Mouse (Mus musculus): ENCODE results near the gene Fcho2. TPM values are rescaled to one million over a fixed set of nuclear protein-coding genes. Genes with fewer than 3 reads are reported as not detected.

Fcho2 gene
- polyA plus RNA-seq, 1 experiment = 0.49 TPM

- peak within 1 kb of the TSS; percentile 16 for H3K4me3 ChIP-seq (replicated peaks)
- no peaks in the 10 kb centered on the region for H3K36me3 ChIP-seq (ENCODE audit: control insufficient read depth)
- H3K27me3 ChIP-seq (ENCODE audit: control insufficient read depth) = peaks cover 27% of the 10 kb centered on the region
- no peaks in the 10 kb centered on the region for H3K4me1 ChIP-seq (ENCODE audit: control insufficient read depth)
- no peaks in the 10 kb centered on the region for H3K9me3 ChIP-seq (ENCODE audit: control insufficient read depth, low read length)
- TF ChIP-seq GATA1 (IDR thresholded peaks at IDR 0.05; ENCODE audit: low read length) = no peak
- TF ChIP-seq TAL1 (IDR thresholded peaks at IDR 0.05; ENCODE audit: low read length) = no peak
These were observed 120.4 kb downstream of the Fcho2 start, which contains the start of gene Tmem171 for GRCm38 (mm10) chr13:98694773-98695314. Gene Tmem171, minus strand, starts transcription at chr13:98694834.

GRCm38 (mm10) chr13:98693316-98693715 lies 121.9 kb downstream of the Fcho2 start:
- no peaks in the 10 kb centered on the region for H3K4me1 ChIP-seq (ENCODE audit: control insufficient read depth)
- no peak for TF ChIP-seq GATA1 (IDR thresholded peaks at IDR 0.05; ENCODE audit: low read length)
- no peaks in the 10 kb centered on the region for H3K36me3 ChIP-seq (ENCODE audit: control insufficient read depth)
- H3K9me3 ChIP-seq (ENCODE audit: control insufficient read depth, low read length) = no peaks in the 10 kb centered on the region
- H3K4me3 ChIP-seq (replicated peaks) = no peak overlapping the region
- H3K27me3 ChIP-seq (ENCODE audit: control insufficient read depth) = peaks cover 27% of the 10 kb centered on the region

GRCm38 (mm10) chr13:98691956-98692515 lies 123.2 kb downstream of the Fcho2 start:
- no peak overlapping the region for H3K4me3 ChIP-seq (replicated peaks)
- peaks cover 27% of the 10 kb centered on the region for H3K27me3 ChIP-seq (ENCODE audit: control insufficient read depth)
- no peaks in the 10 kb centered on the region for H3K9me3 ChIP-seq (ENCODE audit: control insufficient read depth, low read length)
- no peaks in the 10 kb centered on the region for H3K36me3 ChIP-seq (ENCODE audit: control insufficient read depth)
- TF ChIP-seq TAL1 (IDR thresholded peaks at IDR 0.05; ENCODE audit: low read length) (no peak), GATA1 (IDR thresholded peaks at IDR 0.05; ENCODE audit: low read length) (no peak)
- H3K4me1 ChIP-seq (ENCODE audit: control insufficient read depth) = no peaks in the 10 kb centered on the region

- no peak for TF ChIP-seq TAL1 (IDR thresholded peaks at IDR 0.05; ENCODE audit: low read length)
- no peak for TF ChIP-seq GATA1 (IDR thresholded peaks at IDR 0.05; ENCODE audit: low read length)
These were observed 124.4 kb downstream of the Fcho2 start for GRCm38 (mm10) chr13:98690886-98691285.

GRCm38 (mm10) chr13:98689605-98690290 lies 125.5 kb downstream of the Fcho2 start:
- Histone ChIP-seq H3K36me3 (ENCODE audit: control insufficient read depth) (no peaks in the 10 kb centered on the region), H3K4me1 (ENCODE audit: control insufficient read depth) (no peaks in the 10 kb centered on the region), H3K4me3 (replicated peaks) (no peak overlapping the region), H3K27me3 (ENCODE audit: control insufficient read depth) (peaks cover 13% of the 10 kb centered on the region), H3K9me3 (ENCODE audit: control insufficient read depth, low read length) (no peaks in the 10 kb centered on the region)
- TF ChIP-seq GATA1 (IDR thresholded peaks at IDR 0.05; ENCODE audit: low read length) (no peak), TAL1 (IDR thresholded peaks at IDR 0.05; ENCODE audit: low read length) (no peak)

More at GRCm38 (mm10) chr13:98690886-98691285, 124.4 kb downstream of the Fcho2 start:
- no peak overlapping the region for H3K4me3 ChIP-seq (replicated peaks)
- H3K27me3 ChIP-seq (ENCODE audit: control insufficient read depth) = peaks cover 24% of the 10 kb centered on the region
- no peaks in the 10 kb centered on the region for H3K4me1 ChIP-seq (ENCODE audit: control insufficient read depth)
- H3K9me3 ChIP-seq (ENCODE audit: control insufficient read depth, low read length) = no peaks in the 10 kb centered on the region
- H3K36me3 ChIP-seq (ENCODE audit: control insufficient read depth) = no peaks in the 10 kb centered on the region

GRCm38 (mm10) chr13:98687931-98688330 lies 127.3 kb downstream of the Fcho2 start:
- H3K9me3 ChIP-seq (ENCODE audit: control insufficient read depth, low read length) = no peaks in the 10 kb centered on the region
- H3K27me3 ChIP-seq (ENCODE audit: control insufficient read depth) = no peaks in the 10 kb centered on the region
- H3K36me3 ChIP-seq (ENCODE audit: control insufficient read depth) = no peaks in the 10 kb centered on the region
- no peak for TF ChIP-seq TAL1 (IDR thresholded peaks at IDR 0.05; ENCODE audit: low read length)
- no peak for TF ChIP-seq GATA1 (IDR thresholded peaks at IDR 0.05; ENCODE audit: low read length)
- H3K4me1 ChIP-seq (ENCODE audit: control insufficient read depth) = no peaks in the 10 kb centered on the region
- H3K4me3 ChIP-seq (replicated peaks) = no peak overlapping the region

GRCm38 (mm10) chr13:98684144-98684900 lies 130.9 kb downstream of the Fcho2 start:
- H3K9me3 ChIP-seq (ENCODE audit: control insufficient read depth, low read length) = no peaks in the 10 kb centered on the region
- H3K36me3 ChIP-seq (ENCODE audit: control insufficient read depth) = no peaks in the 10 kb centered on the region
- no peaks in the 10 kb centered on the region for H3K27me3 ChIP-seq (ENCODE audit: control insufficient read depth)
- no peaks in the 10 kb centered on the region for H3K4me1 ChIP-seq (ENCODE audit: control insufficient read depth)
- no peak overlapping the region for H3K4me3 ChIP-seq (replicated peaks)
- no peak for TF ChIP-seq GATA1 (IDR thresholded peaks at IDR 0.05; ENCODE audit: low read length)
- no peak for TF ChIP-seq TAL1 (IDR thresholded peaks at IDR 0.05; ENCODE audit: low read length)

- Histone ChIP-seq H3K27me3 (ENCODE audit: control insufficient read depth) (no peaks in the 10 kb centered on the region), H3K9me3 (ENCODE audit: control insufficient read depth, low read length) (no peaks in the 10 kb centered on the region), H3K4me1 (ENCODE audit: control insufficient read depth) (no peaks in the 10 kb centered on the region), H3K4me3 (replicated peaks) (no peak overlapping the region), H3K36me3 (ENCODE audit: control insufficient read depth) (no peaks in the 10 kb centered on the region)
- TF ChIP-seq TAL1 (IDR thresholded peaks at IDR 0.05; ENCODE audit: low read length) (no peak), GATA1 (IDR thresholded peaks at IDR 0.05; ENCODE audit: low read length) (no peak)
These were observed 131.8 kb downstream of the Fcho2 start for GRCm38 (mm10) chr13:98683412-98683811.

All from erythroblast, embryonic 14.5 days (primary cell).